Mouse (Mus musculus): ENCODE measurements around the gene Abcd4. TPM values are rescaled to one million over a fixed set of nuclear protein-coding genes. Genes with fewer than 3 reads are reported as not detected.

Abcd4 gene
- total and polyA plus RNA-seq, 3 experiments: 5.3 to 31.2 (median 8.7) TPM

GRCm38 (mm10) chr12:84570694-84571415 lies 46.4 kb downstream of the Abcd4 start:
- ATAC-seq (ENCODE audit: extremely low read depth, insufficient number of reproducible peaks, low FRiP score, poor library complexity, severe bottlenecking) (no peak), DNase-seq (ENCODE audit: low spot score) (no peak)
- H3K9me3 ChIP-seq (replicated peaks): no peaks in the 10 kb centered on the region
- peaks cover 42% of the 10 kb centered on the region for H3K27me3 ChIP-seq (ENCODE audit: insufficient read depth, low read length)
- no peak for TF ChIP-seq GATA2 (IDR thresholded peaks at IDR 0.05; ENCODE audit: borderline replicate concordance, low read depth, low read length)
- no peak for TF ChIP-seq CTCF (IDR thresholded peaks at IDR 0.05; ENCODE audit: low read depth, low read length)
- TF ChIP-seq GATA1 (IDR thresholded peaks at IDR 0.05; ENCODE audit: borderline replicate concordance, low read length): no peak
- TF ChIP-seq POLR2AphosphoS5 (IDR thresholded peaks at IDR 0.05; ENCODE audit: insufficient replicate concordance, low read depth, low read length): no peak
- TF ChIP-seq TAL1 (conservative IDR thresholded peaks at IDR 0.05; ENCODE audit: low read depth, low read length): no peak
- no peaks in the 10 kb centered on the region for H3K36me3 ChIP-seq (replicated peaks)
- no peaks in the 10 kb centered on the region for H3K4me1 ChIP-seq (ENCODE audit: insufficient read depth, low read depth, low read length)
- H3K4me3 ChIP-seq (ENCODE audit: low read depth, low read length): no peak overlapping the region

- H3K9me3 ChIP-seq (replicated peaks): no peaks in the 10 kb centered on the region
- ATAC-seq (ENCODE audit: extremely low read depth, insufficient number of reproducible peaks, low FRiP score, poor library complexity, severe bottlenecking) (no peak), DNase-seq (ENCODE audit: low spot score) (no peak)
- no peaks in the 10 kb centered on the region for H3K4me1 ChIP-seq (ENCODE audit: insufficient read depth, low read depth, low read length)
- H3K27me3 ChIP-seq (ENCODE audit: insufficient read depth, low read length): peaks cover 38% of the 10 kb centered on the region
- H3K36me3 ChIP-seq (replicated peaks): no peaks in the 10 kb centered on the region
- TF ChIP-seq CTCF (IDR thresholded peaks at IDR 0.05; ENCODE audit: low read depth, low read length): no peak
- H3K4me3 ChIP-seq (ENCODE audit: low read depth, low read length): no peak overlapping the region
These were observed 47.1 kb downstream of the Abcd4 start for GRCm38 (mm10) chr12:84569976-84570693.

- no peak for TF ChIP-seq GATA2 (IDR thresholded peaks at IDR 0.05; ENCODE audit: borderline replicate concordance, low read depth, low read length)
- no peak for TF ChIP-seq GATA1 (IDR thresholded peaks at IDR 0.05; ENCODE audit: borderline replicate concordance, low read length)
- no peak for TF ChIP-seq TAL1 (conservative IDR thresholded peaks at IDR 0.05; ENCODE audit: low read depth, low read length)
- no peak for TF ChIP-seq CTCF (IDR thresholded peaks at IDR 0.05; ENCODE audit: low read depth, low read length)
- no peak for TF ChIP-seq POLR2AphosphoS5 (IDR thresholded peaks at IDR 0.05; ENCODE audit: insufficient replicate concordance, low read depth, low read length)
- H3K4me3 ChIP-seq (ENCODE audit: low read depth, low read length): no peak within 1 kb of the TSS
- peaks cover 42% of the 10 kb centered on the region for H3K27me3 ChIP-seq (ENCODE audit: insufficient read depth, low read length)
- no peak for DNase-seq (ENCODE audit: low spot score)
- H3K4me1 ChIP-seq (ENCODE audit: insufficient read depth, low read depth, low read length): no peaks in the 10 kb centered on the region
- no peaks in the 10 kb centered on the region for H3K36me3 ChIP-seq (replicated peaks)
- no peaks in the 10 kb centered on the region for H3K9me3 ChIP-seq (replicated peaks)
- ATAC-seq (ENCODE audit: extremely low read depth, insufficient number of reproducible peaks, low FRiP score, poor library complexity, severe bottlenecking): no peak
These were observed 47.8 kb downstream of the Abcd4 start, which contains the start of gene Vsx2 for GRCm38 (mm10) chr12:84569336-84569970. Gene Vsx2 (plus strand): TSS chr12:84569762.

- no peak for ATAC-seq (ENCODE audit: extremely low read depth, insufficient number of reproducible peaks, low FRiP score, poor library complexity, severe bottlenecking)
- Histone ChIP-seq H3K4me1 (ENCODE audit: insufficient read depth, low read depth, low read length) (no peaks in the 10 kb centered on the region), H3K27me3 (ENCODE audit: insufficient read depth, low read length) (peaks cover 56% of the 10 kb centered on the region), H3K4me3 (ENCODE audit: low read depth, low read length) (no peak overlapping the region), H3K36me3 (replicated peaks) (no peaks in the 10 kb centered on the region), H3K9me3 (replicated peaks) (no peaks in the 10 kb centered on the region)
- TF ChIP-seq CTCF (IDR thresholded peaks at IDR 0.05; ENCODE audit: low read depth, low read length) (no peak), POLR2AphosphoS5 (IDR thresholded peaks at IDR 0.05; ENCODE audit: insufficient replicate concordance, low read depth, low read length) (no peak)
- DNase-seq (ENCODE audit: low spot score): no peak
These were observed 49.6 kb downstream of the Abcd4 start for GRCm38 (mm10) chr12:84567576-84567975.

GRCm38 (mm10) chr12:84562558-84562957 lies 54.7 kb downstream of the Abcd4 start:
- H3K4me1 ChIP-seq (ENCODE audit: insufficient read depth, low read depth, low read length): no peaks in the 10 kb centered on the region
- no peaks in the 10 kb centered on the region for H3K9me3 ChIP-seq (replicated peaks)
- no peaks in the 10 kb centered on the region for H3K36me3 ChIP-seq (replicated peaks)
- H3K27me3 ChIP-seq (ENCODE audit: insufficient read depth, low read length): peaks cover 37% of the 10 kb centered on the region
- DNase-seq (ENCODE audit: low spot score) (no peak), ATAC-seq (ENCODE audit: extremely low read depth, insufficient number of reproducible peaks, low FRiP score, poor library complexity, severe bottlenecking) (no peak)
- no peak overlapping the region for H3K4me3 ChIP-seq (ENCODE audit: low read depth, low read length)
- TF ChIP-seq CTCF (IDR thresholded peaks at IDR 0.05; ENCODE audit: low read depth, low read length): peak; percentile 34
- TF ChIP-seq POLR2AphosphoS5 (IDR thresholded peaks at IDR 0.05; ENCODE audit: insufficient replicate concordance, low read depth, low read length): no peak

GRCm38 (mm10) chr12:84555218-84555617 lies 62.0 kb downstream of the Abcd4 start:
- peaks cover 40% of the 10 kb centered on the region for H3K27me3 ChIP-seq (ENCODE audit: insufficient read depth, low read length)
- DNase-seq (ENCODE audit: low spot score) (no peak), ATAC-seq (ENCODE audit: extremely low read depth, insufficient number of reproducible peaks, low FRiP score, poor library complexity, severe bottlenecking) (no peak)
- no peak overlapping the region for H3K4me3 ChIP-seq (ENCODE audit: low read depth, low read length)
- no peaks in the 10 kb centered on the region for H3K36me3 ChIP-seq (replicated peaks)
- no peaks in the 10 kb centered on the region for H3K9me3 ChIP-seq (replicated peaks)
- H3K4me1 ChIP-seq (ENCODE audit: insufficient read depth, low read depth, low read length): 0 out of 2 replicates have a peak, but pooled peaks cover 4% of the 10 kb centered on the region
- TF ChIP-seq GATA2 (IDR thresholded peaks at IDR 0.05; ENCODE audit: borderline replicate concordance, low read depth, low read length) (no peak), TAL1 (conservative IDR thresholded peaks at IDR 0.05; ENCODE audit: low read depth, low read length) (no peak)

Other genes with a start within 250 kb of the Abcd4 start
- 15.7 and 20.9 TPM in 2 replicates for gene Entpd5, start 208.4 kb downstream of the Abcd4 start, total RNA-seq (2014; fragmentation: Nextera tagmentation)
- gene Entpd5, start 208.4 kb downstream of the Abcd4 start, total RNA-seq (2017): 14.4 and 16.0 TPM in 2 replicates
- gene Entpd5, start 208.4 kb downstream of the Abcd4 start, polyA plus RNA-seq (2012): 1.6 and 3.7 TPM in 2 replicates
- 4.1 and 5.5 TPM in 2 replicates for gene Bbof1, start 208.3 kb downstream of the Abcd4 start, total RNA-seq (2014; fragmentation: Nextera tagmentation)
- 4.4 and 6.0 TPM in 2 replicates for gene Bbof1, start 208.3 kb downstream of the Abcd4 start, total RNA-seq (2017)
- 2.2 and 2.7 TPM in 2 replicates for gene Bbof1, start 208.3 kb downstream of the Abcd4 start, polyA plus RNA-seq (2012)
- 53.0 and 73.5 TPM in 2 replicates for gene Rnf113a2, start 200.2 kb downstream of the Abcd4 start, total RNA-seq (2014; fragmentation: Nextera tagmentation)
- 55.6 and 59.1 TPM in 2 replicates for gene Rnf113a2, start 200.2 kb downstream of the Abcd4 start, total RNA-seq (2017)
- gene Rnf113a2, start 200.2 kb downstream of the Abcd4 start, polyA plus RNA-seq (2012): 47.9 and 48.1 TPM in 2 replicates
- gene Aldh6a1, start 166.4 kb downstream of the Abcd4 start, total RNA-seq (2014; fragmentation: Nextera tagmentation): 39.6 and 41.2 TPM in 2 replicates
- gene Aldh6a1, start 166.4 kb downstream of the Abcd4 start, total RNA-seq (2017): 14.7 and 16.1 TPM in 2 replicates
- 3.5 and 4.6 TPM in 2 replicates for gene Aldh6a1, start 166.4 kb downstream of the Abcd4 start, polyA plus RNA-seq (2012)
- 21.6 and 25.2 TPM in 2 replicates for gene Lin52, start 166.0 kb downstream of the Abcd4 start, total RNA-seq (2014; fragmentation: Nextera tagmentation)
- 30.9 and 38.5 TPM in 2 replicates for gene Lin52, start 166.0 kb downstream of the Abcd4 start, total RNA-seq (2017)
- 0.67 and 1.0 TPM in 2 replicates for gene Lin52, start 166.0 kb downstream of the Abcd4 start, polyA plus RNA-seq (2012)
- gene Vsx2, start 47.7 kb downstream of the Abcd4 start, total RNA-seq (2014; fragmentation: Nextera tagmentation): not detected in 2 replicates
- 0.05 and 0.06 TPM in 2 replicates for gene Vsx2, start 47.7 kb downstream of the Abcd4 start, total RNA-seq (2017)
- not detected in 2 replicates for gene Vsx2, start 47.7 kb downstream of the Abcd4 start, polyA plus RNA-seq (2012)
- gene Vrtn, start 23.6 kb upstream of the Abcd4 start, total RNA-seq (2014; fragmentation: Nextera tagmentation): not detected in 2 replicates
- 0.05 TPM in 1 of 2 replicates, not detected in the other for gene Vrtn, start 23.6 kb upstream of the Abcd4 start, total RNA-seq (2017)
- gene Vrtn, start 23.6 kb upstream of the Abcd4 start, polyA plus RNA-seq (2012): not detected in 2 replicates
- not detected in 2 replicates for gene Syndig1l, start 81.4 kb upstream of the Abcd4 start, total RNA-seq (2014; fragmentation: Nextera tagmentation)
- 0.05 TPM in 1 of 2 replicates, not detected in the other for gene Syndig1l, start 81.4 kb upstream of the Abcd4 start, total RNA-seq (2017)
- gene Syndig1l, start 81.4 kb upstream of the Abcd4 start, polyA plus RNA-seq (2012): not detected in 2 replicates
- 43.2 and 52.9 TPM in 2 replicates for gene Npc2, start 155.7 kb upstream of the Abcd4 start, total RNA-seq (2014; fragmentation: Nextera tagmentation)
- gene Npc2, start 155.7 kb upstream of the Abcd4 start, total RNA-seq (2017): 109 and 110 TPM in 2 replicates
- 137 and 219 TPM in 2 replicates for gene Npc2, start 155.7 kb upstream of the Abcd4 start, polyA plus RNA-seq (2012)
- 198 and 207 TPM in 2 replicates for gene Isca2, start 155.8 kb upstream of the Abcd4 start, total RNA-seq (2014; fragmentation: Nextera tagmentation)
- 80.7 and 93.5 TPM in 2 replicates for gene Isca2, start 155.8 kb upstream of the Abcd4 start, total RNA-seq (2017)
- 52.3 and 55.1 TPM in 2 replicates for gene Isca2, start 155.8 kb upstream of the Abcd4 start, polyA plus RNA-seq (2012)